Mouse (Mus musculus): ENCODE measurements at regions not wholly inside any gene's neighbourhood (a gene's known extent, or its start where the extent isn't known, plus 50 kb on each side); places are given as distances from the start of the nearest gene placed in this dataset.
A peak's percentile ranks its signal among the peaks of the same experiment; 100 is the strongest.
"Not testable (repeated sequence)": the region's sequence is repeated elsewhere in the genome, so short reads cannot be mapped to it uniquely, and the experiment has no call there.

- no peak for ATAC-seq (ENCODE audit: low read depth)
- no peak overlapping the region for H3K27ac ChIP-seq (ENCODE audit: low read length)
- H3K4me3 ChIP-seq (ENCODE audit: low read length) = no peak overlapping the region
These were observed 606.2 kb upstream of the Gpc5 start for GRCm38 (mm10) chr14:114485781-114486180.

GRCm38 (mm10) chr14:114493371-114493770, 598.6 kb upstream of the Gpc5 start:
- H3K4me1 ChIP-seq (replicated peaks; ENCODE audit: control insufficient read depth, insufficient read depth, low read length); H3K4me2 ChIP-seq (ENCODE audit: low read depth, low read length); H3K27ac ChIP-seq (ENCODE audit: low read length); H3K36me3 ChIP-seq (ENCODE audit: control insufficient read depth, insufficient read depth, low read length); H3K9me3 ChIP-seq (ENCODE audit: control insufficient read depth, low read length); H3K9ac ChIP-seq (ENCODE audit: low read length); ATAC-seq (ENCODE audit: low read depth); H3K4me3 ChIP-seq (ENCODE audit: low read length); H3K27me3 ChIP-seq (ENCODE audit: control insufficient read depth, insufficient read depth, low read depth, low read length): not testable (repeated sequence)
- 98% methylated on average over 3 of the region's 3 CpGs for WGBS

More at GRCm38 (mm10) chr14:114485781-114486180, 606.2 kb upstream of the Gpc5 start:
- H3K4me2 ChIP-seq (ENCODE audit: low read depth, low read length) = no peak overlapping the region
- H3K36me3 ChIP-seq (ENCODE audit: control insufficient read depth, insufficient read depth, low read length) = no peaks in the 10 kb centered on the region
- H3K27me3 ChIP-seq (ENCODE audit: control insufficient read depth, insufficient read depth, low read depth, low read length) = no peaks in the 10 kb centered on the region
- WGBS = 88% methylated on average over 4 of the region's 4 CpGs
- H3K4me1 ChIP-seq (replicated peaks; ENCODE audit: control insufficient read depth, insufficient read depth, low read length) = no peaks in the 10 kb centered on the region
- H3K9ac ChIP-seq (ENCODE audit: low read length) = no peak overlapping the region
- H3K9me3 ChIP-seq (ENCODE audit: control insufficient read depth, low read length) = no peaks in the 10 kb centered on the region

- Histone ChIP-seq H3K4me3 (ENCODE audit: low read length) (no peak overlapping the region), H3K4me2 (ENCODE audit: low read depth, low read length) (no peak overlapping the region), H3K27ac (ENCODE audit: low read length) (no peak overlapping the region), H3K9me3 (ENCODE audit: control insufficient read depth, low read length) (no peaks in the 10 kb centered on the region), H3K36me3 (ENCODE audit: control insufficient read depth, insufficient read depth, low read length) (no peaks in the 10 kb centered on the region), H3K4me1 (replicated peaks; ENCODE audit: control insufficient read depth, insufficient read depth, low read length) (no peaks in the 10 kb centered on the region), H3K27me3 (ENCODE audit: control insufficient read depth, insufficient read depth, low read depth, low read length) (no peaks in the 10 kb centered on the region), H3K9ac (ENCODE audit: low read length) (no peak overlapping the region)
- ATAC-seq (ENCODE audit: low read depth) = no peak
These were observed 587.0 kb upstream of the Gpc5 start for GRCm38 (mm10) chr14:114504976-114505375.

GRCm38 (mm10) chr14:114547910-114548680, 543.9 kb upstream of the Gpc5 start:
- H3K27me3 ChIP-seq (ENCODE audit: control insufficient read depth, insufficient read depth, low read depth, low read length) = no peaks in the 10 kb centered on the region
- 66% methylated on average over 4 of the region's 4 CpGs for WGBS
- no peak overlapping the region for H3K9ac ChIP-seq (ENCODE audit: low read length)
- H3K4me1 ChIP-seq (replicated peaks; ENCODE audit: control insufficient read depth, insufficient read depth, low read length) = no peaks in the 10 kb centered on the region
- H3K36me3 ChIP-seq (ENCODE audit: control insufficient read depth, insufficient read depth, low read length) = no peaks in the 10 kb centered on the region
- H3K4me3 ChIP-seq (ENCODE audit: low read length) = no peak overlapping the region
- no peak for ATAC-seq (ENCODE audit: low read depth)
- H3K9me3 ChIP-seq (ENCODE audit: control insufficient read depth, low read length) = no peaks in the 10 kb centered on the region
- H3K4me2 ChIP-seq (ENCODE audit: low read depth, low read length) = no peak overlapping the region
- no peak overlapping the region for H3K27ac ChIP-seq (ENCODE audit: low read length)

- H3K4me2 ChIP-seq (ENCODE audit: low read depth, low read length) = no peak overlapping the region
- no peaks in the 10 kb centered on the region for H3K36me3 ChIP-seq (ENCODE audit: control insufficient read depth, insufficient read depth, low read length)
- H3K4me3 ChIP-seq (ENCODE audit: low read length) = no peak overlapping the region
- no peaks in the 10 kb centered on the region for H3K27me3 ChIP-seq (ENCODE audit: control insufficient read depth, insufficient read depth, low read depth, low read length)
- WGBS = 70% methylated on average over 1 of the region's 1 CpGs
- no peaks in the 10 kb centered on the region for H3K4me1 ChIP-seq (replicated peaks; ENCODE audit: control insufficient read depth, insufficient read depth, low read length)
- H3K9ac ChIP-seq (ENCODE audit: low read length) = no peak overlapping the region
- H3K27ac ChIP-seq (ENCODE audit: low read length) = no peak overlapping the region
- no peak for ATAC-seq (ENCODE audit: low read depth)
- no peaks in the 10 kb centered on the region for H3K9me3 ChIP-seq (ENCODE audit: control insufficient read depth, low read length)
These were observed 542.9 kb upstream of the Gpc5 start for GRCm38 (mm10) chr14:114549101-114549500.

GRCm38 (mm10) chr14:114566411-114567030, 525.5 kb upstream of the Gpc5 start:
- ATAC-seq (ENCODE audit: low read depth) = no peak
- Histone ChIP-seq H3K4me3 (ENCODE audit: low read length) (no peak overlapping the region), H3K9me3 (ENCODE audit: control insufficient read depth, low read length) (no peaks in the 10 kb centered on the region), H3K4me1 (replicated peaks; ENCODE audit: control insufficient read depth, insufficient read depth, low read length) (no peaks in the 10 kb centered on the region), H3K27ac (ENCODE audit: low read length) (no peak overlapping the region), H3K9ac (ENCODE audit: low read length) (no peak overlapping the region), H3K36me3 (ENCODE audit: control insufficient read depth, insufficient read depth, low read length) (no peaks in the 10 kb centered on the region), H3K4me2 (ENCODE audit: low read depth, low read length) (no peak overlapping the region), H3K27me3 (ENCODE audit: control insufficient read depth, insufficient read depth, low read depth, low read length) (no peaks in the 10 kb centered on the region)
- WGBS = 46% methylated on average over 4 of the region's 4 CpGs

GRCm38 (mm10) chr14:114567673-114568309, 524.2 kb upstream of the Gpc5 start:
- Histone ChIP-seq H3K4me3 (ENCODE audit: low read length) (0 out of 2 replicates have a peak overlapping the region, but pooled peaks have one; percentile 23), H3K9ac (ENCODE audit: low read length) (no peak overlapping the region), H3K36me3 (ENCODE audit: control insufficient read depth, insufficient read depth, low read length) (no peaks in the 10 kb centered on the region), H3K9me3 (ENCODE audit: control insufficient read depth, low read length) (no peaks in the 10 kb centered on the region), H3K27ac (ENCODE audit: low read length) (no peak overlapping the region), H3K27me3 (ENCODE audit: control insufficient read depth, insufficient read depth, low read depth, low read length) (no peaks in the 10 kb centered on the region), H3K4me1 (replicated peaks; ENCODE audit: control insufficient read depth, insufficient read depth, low read length) (no peaks in the 10 kb centered on the region), H3K4me2 (ENCODE audit: low read depth, low read length) (peak overlapping the region; percentile 50)
- 12% methylated on average over 14 of the region's 14 CpGs for WGBS
- ATAC-seq (ENCODE audit: low read depth) = no peak

- Histone ChIP-seq H3K27ac (ENCODE audit: low read length) (no peak overlapping the region), H3K9me3 (ENCODE audit: control insufficient read depth, low read length) (no peaks in the 10 kb centered on the region), H3K4me1 (replicated peaks; ENCODE audit: control insufficient read depth, insufficient read depth, low read length) (no peaks in the 10 kb centered on the region), H3K36me3 (ENCODE audit: control insufficient read depth, insufficient read depth, low read length) (no peaks in the 10 kb centered on the region), H3K27me3 (ENCODE audit: control insufficient read depth, insufficient read depth, low read depth, low read length) (no peaks in the 10 kb centered on the region), H3K4me3 (ENCODE audit: low read length) (no peak overlapping the region), H3K4me2 (ENCODE audit: low read depth, low read length) (no peak overlapping the region), H3K9ac (ENCODE audit: low read length) (no peak overlapping the region)
- ATAC-seq (ENCODE audit: low read depth) = no peak
- WGBS = 23% methylated on average over 4 of the region's 4 CpGs
These were observed 504.5 kb upstream of the Gpc5 start for GRCm38 (mm10) chr14:114587367-114588064.

GRCm38 (mm10) chr14:114609296-114609695, 482.7 kb upstream of the Gpc5 start:
- 60% methylated on average over 4 of the region's 4 CpGs for WGBS
- H3K9me3 ChIP-seq (ENCODE audit: control insufficient read depth, low read length) = no peaks in the 10 kb centered on the region
- no peaks in the 10 kb centered on the region for H3K36me3 ChIP-seq (ENCODE audit: control insufficient read depth, insufficient read depth, low read length)
- H3K4me1 ChIP-seq (replicated peaks; ENCODE audit: control insufficient read depth, insufficient read depth, low read length) = no peaks in the 10 kb centered on the region
- H3K4me2 ChIP-seq (ENCODE audit: low read depth, low read length) = no peak overlapping the region
- no peaks in the 10 kb centered on the region for H3K27me3 ChIP-seq (ENCODE audit: control insufficient read depth, insufficient read depth, low read depth, low read length)
- H3K9ac ChIP-seq (ENCODE audit: low read length) = no peak overlapping the region
- ATAC-seq (ENCODE audit: low read depth) = no peak
- no peak overlapping the region for H3K27ac ChIP-seq (ENCODE audit: low read length)
- H3K4me3 ChIP-seq (ENCODE audit: low read length) = no peak overlapping the region
